In genomic region chr5:73693778-73694177, GRCm38 (mm10) we compare ENCODE assay signal across 27 mouse cellular contexts. TPM values are rescaled to one million over a fixed set of nuclear protein-coding genes. Genes with fewer than 3 reads are reported as not detected.
DNase-seq lines count a peak whose midpoint lies in the region; ATAC-seq and TF ChIP-seq lines count a peak whose summit lies in the region.
"Had no signal": no experiment of that assay in that cellular context is flagged by ENCODE, and none has a peak within 500 bp of the region (broad histone marks: within the 10 kb centered on the region; RNA-seq: fewer than 3 reads in every experiment).

No protein-coding gene starts in this region.

- no peak overlapping the region for H3K4me2 ChIP-seq in lung, embryonic 16.5 days (ENCODE audit: low read depth, low read length)
- H3K4me2 ChIP-seq in lung, postnatal 0 days (replicated peaks; ENCODE audit: low read depth, low read length): no peak overlapping the region
- no peak overlapping the region for H3K4me2 ChIP-seq in liver, embryonic 11.5 days
- H3K4me2 ChIP-seq: forebrain, embryonic 15.5 days; hindbrain, embryonic 12.5 days; kidney, embryonic 15.5 days; liver, embryonic 12.5 days; midbrain, embryonic 15.5 days; neural tube, embryonic 12.5 days had no signal

- H3K27me3 ChIP-seq in lung, embryonic 16.5 days (ENCODE audit: control insufficient read depth, insufficient read depth, low read depth, low read length): no peaks in the 10 kb centered on the region; the same call in 1 of the 2 replicates
- H3K27me3 ChIP-seq in limb, embryonic 10.5 days (ENCODE audit: low read depth, poor library complexity, severe bottlenecking): no peaks in the 10 kb centered on the region
- no peaks in the 10 kb centered on the region for H3K27me3 ChIP-seq in lung, postnatal 0 days (replicated peaks; ENCODE audit: insufficient read depth, low read length)
- no peaks in the 10 kb centered on the region for H3K27me3 ChIP-seq in liver, embryonic 11.5 days (replicated peaks; ENCODE audit: control insufficient read depth, insufficient read depth, low read length)
- H3K27me3 ChIP-seq: forebrain, embryonic 15.5 days; hindbrain, embryonic 12.5 days; kidney, embryonic 15.5 days; liver, embryonic 12.5 days; midbrain, embryonic 15.5 days; neural tube, embryonic 12.5 days had no signal

- no peak overlapping the region for H3K9ac ChIP-seq in lung, embryonic 16.5 days (ENCODE audit: low read length)
- H3K9ac ChIP-seq in lung, postnatal 0 days (replicated peaks; ENCODE audit: low read depth): no peak overlapping the region
- H3K9ac ChIP-seq in liver, embryonic 11.5 days (ENCODE audit: low read depth, low read length): no peak overlapping the region
- H3K9ac ChIP-seq: forebrain, embryonic 15.5 days; hindbrain, embryonic 12.5 days; kidney, embryonic 15.5 days; liver, embryonic 12.5 days; midbrain, embryonic 15.5 days; neural tube, embryonic 12.5 days had no signal

- TF ChIP-seq EP300 in lung, postnatal 0 days (IDR thresholded peaks at IDR 0.05): no peak

- DNase-seq in lung, postnatal 4 days: no peak
- no peak for DNase-seq in limb, embryonic 10.5 days (ENCODE audit: low spot score)
- DNase-seq in lung, postnatal 0 days (ENCODE audit: low spot score): peak; percentile 33
- DNase-seq in liver, embryonic 11.5 days (ENCODE audit: low spot score): no peak
- no peak for DNase-seq in adrenal gland, postnatal 14 days
- DNase-seq in left cerebral cortex, adult 18-20 months (ENCODE audit: low spot score in 2 of 2): no peak
- DNase-seq: adrenal gland, postnatal 10 days; B cell, adult 2 months; cerebellum, adult 9-11 months; gastrocnemius, postnatal 14 days; kidney, postnatal 36 days; layer of hippocampus, postnatal 36 days; right cerebral cortex, postnatal 14 days; thymus, postnatal 14 days had no signal

- H3K36me3 ChIP-seq in lung, embryonic 16.5 days (ENCODE audit: control insufficient read depth, insufficient read depth, low read length): no peaks in the 10 kb centered on the region
- no peaks in the 10 kb centered on the region for H3K36me3 ChIP-seq in limb, embryonic 10.5 days
- no peaks in the 10 kb centered on the region for H3K36me3 ChIP-seq in lung, postnatal 0 days (ENCODE audit: insufficient read depth, low read length)
- no peaks in the 10 kb centered on the region for H3K36me3 ChIP-seq in liver, embryonic 11.5 days (ENCODE audit: control insufficient read depth, insufficient read depth, low read length)
- H3K36me3 ChIP-seq: forebrain, embryonic 15.5 days; hindbrain, embryonic 12.5 days; kidney, embryonic 15.5 days; liver, embryonic 12.5 days; midbrain, embryonic 15.5 days; neural tube, embryonic 12.5 days had no signal

- no peak for TF ChIP-seq CTCF in lung, postnatal 0 days (IDR thresholded peaks at IDR 0.05)

- H3K4me1 ChIP-seq in lung, embryonic 16.5 days (replicated peaks; ENCODE audit: control insufficient read depth, insufficient read depth, low read length): no peaks in the 10 kb centered on the region
- H3K4me1 ChIP-seq in limb, embryonic 10.5 days: peaks cover 41% of the 10 kb centered on the region
- no peaks in the 10 kb centered on the region; the same call in 1 of the 2 replicates for H3K4me1 ChIP-seq in lung, postnatal 0 days (ENCODE audit: insufficient read depth, low read depth, low read length)
- no peaks in the 10 kb centered on the region for H3K4me1 ChIP-seq in liver, embryonic 11.5 days (replicated peaks; ENCODE audit: control insufficient read depth, insufficient read depth, low read length)
- H3K4me1 ChIP-seq: forebrain, embryonic 15.5 days; hindbrain, embryonic 12.5 days; kidney, embryonic 15.5 days; liver, embryonic 12.5 days; megakaryocyte, embryonic 14.5 days; midbrain, embryonic 15.5 days; neural tube, embryonic 12.5 days had no signal

- peak; percentile 45; the same call in 1 of the 2 replicates for ATAC-seq in lung, embryonic 16.5 days (ENCODE audit: low read depth)
- no peak for ATAC-seq in lung, postnatal 0 days
- ATAC-seq in liver, embryonic 11.5 days (replicated peaks; ENCODE audit: low FRiP score): no peak
- ATAC-seq: forebrain, embryonic 15.5 days; intestine, postnatal 0 days; liver, embryonic 12.5 days; midbrain, embryonic 15.5 days had no signal

- H3K9me3 ChIP-seq in lung, embryonic 16.5 days (ENCODE audit: control insufficient read depth, low read length): no peaks in the 10 kb centered on the region
- no peaks in the 10 kb centered on the region for H3K9me3 ChIP-seq in limb, embryonic 10.5 days (replicated peaks)
- no peaks in the 10 kb centered on the region for H3K9me3 ChIP-seq in lung, postnatal 0 days (ENCODE audit: low read length)
- no peaks in the 10 kb centered on the region for H3K9me3 ChIP-seq in liver, embryonic 11.5 days (ENCODE audit: control insufficient read depth, low read length)
- H3K9me3 ChIP-seq: forebrain, embryonic 15.5 days; hindbrain, embryonic 12.5 days; kidney, embryonic 15.5 days; liver, embryonic 12.5 days; midbrain, embryonic 15.5 days; neural tube, embryonic 12.5 days had no signal

- no peak overlapping the region for H3K27ac ChIP-seq in lung, embryonic 16.5 days (ENCODE audit: low read length)
- H3K27ac ChIP-seq in limb, embryonic 10.5 days: peak overlapping the region; percentile 87
- H3K27ac ChIP-seq in lung, postnatal 0 days (ENCODE audit: low read length): no peak overlapping the region
- no peak overlapping the region for H3K27ac ChIP-seq in liver, embryonic 11.5 days (ENCODE audit: low read depth, low read length)
- H3K27ac ChIP-seq: forebrain, embryonic 15.5 days; hindbrain, embryonic 12.5 days; kidney, embryonic 15.5 days; liver, embryonic 12.5 days; midbrain, embryonic 15.5 days; neural tube, embryonic 12.5 days; stomach, postnatal 0 days had no signal

- no peak overlapping the region for H3K4me3 ChIP-seq in lung, embryonic 16.5 days (ENCODE audit: low read length)
- no peak overlapping the region for H3K4me3 ChIP-seq in limb, embryonic 10.5 days
- H3K4me3 ChIP-seq in lung, postnatal 0 days (ENCODE audit: low read depth, low read length): no peak overlapping the region
- H3K4me3 ChIP-seq in liver, embryonic 11.5 days (ENCODE audit: low read depth, low read length): no peak overlapping the region
- H3K4me3 ChIP-seq: erythroblast, embryonic 14.5 days; forebrain, embryonic 15.5 days; hindbrain, embryonic 12.5 days; kidney, embryonic 15.5 days; liver, embryonic 12.5 days; megakaryocyte, embryonic 14.5 days; midbrain, embryonic 15.5 days; neural tube, embryonic 12.5 days had no signal

- 58% methylated on average over 1 of the region's 1 CpGs for WGBS in lung, embryonic 16.5 days
- 92% methylated on average over 1 of the region's 1 CpGs for WGBS in limb, embryonic 10.5 days
- 61% methylated on average over 1 of the region's 1 CpGs for WGBS in lung, postnatal 0 days
- 74% methylated on average over 1 of the region's 1 CpGs for WGBS in liver, embryonic 11.5 days

RNA-seq across cellular contexts. Expression of gene Spata18, which starts 42.6 kb away (rescaled TPM):
- polyA plus RNA-seq in lung, embryonic 16.5 days (2015; fragmentation: Nextera tagmentation; extraction: Ambion mirVana): 4.3 and 5.8 TPM in 2 replicates
- 1.5 and 2.1 TPM in 2 replicates for polyA plus RNA-seq in limb, embryonic 10.5 days (2016; fragmentation: Nextera tagmentation; extraction: Ambion mirVana)
- polyA plus RNA-seq in lung, postnatal 0 days (2015; fragmentation: Nextera tagmentation; extraction: Ambion mirVana): 6.6 and 8.3 TPM in 2 replicates
- polyA plus RNA-seq in liver, embryonic 11.5 days (2014; fragmentation: Nextera tagmentation; extraction: Ambion mirVana): not detected in 2 replicates
- total RNA-seq in adrenal gland, postnatal 14 days (2021): 0.23 TPM in 1 of 2 replicates, not detected in the other
- total RNA-seq in left cerebral cortex, adult 18-20 months (2021): under 1 TPM in 1 of 2 experiments, not detected in 1; 0.51 TPM
- total RNA-seq: common myeloid progenitor, adult 5-6 weeks; MEL had no signal
- polyA plus RNA-seq: erythroblast, embryonic 14.5 days; liver, embryonic 12.5 days; neural tube, embryonic 12.5 days had no signal

RNA-seq across cellular contexts. Expression of gene Sgcb, which starts 46.2 kb away (rescaled TPM):
- polyA plus RNA-seq in lung, embryonic 16.5 days (2015; fragmentation: Nextera tagmentation; extraction: Ambion mirVana): 33.3 and 33.7 TPM in 2 replicates
- 22.3 and 26.5 TPM in 2 replicates for polyA plus RNA-seq in limb, embryonic 10.5 days (2016; fragmentation: Nextera tagmentation; extraction: Ambion mirVana)
- polyA plus RNA-seq in lung, postnatal 0 days (2015; fragmentation: Nextera tagmentation; extraction: Ambion mirVana): 16.4 and 16.6 TPM in 2 replicates
- 8.9 and 9.3 TPM in 2 replicates for polyA plus RNA-seq in liver, embryonic 11.5 days (2014; fragmentation: Nextera tagmentation; extraction: Ambion mirVana)
- total RNA-seq in adrenal gland, postnatal 14 days (2021): 19.5 and 22.6 TPM in 2 replicates
- total RNA-seq in left cerebral cortex, adult 18-20 months (2021): 10 to 100 TPM; 40.2 to 43.2 TPM
- polyA plus RNA-seq: erythroblast, embryonic 14.5 days had no signal
